Comparison of ENCODE assay signal across 8 mouse cellular contexts in the genomic region with DNA sequence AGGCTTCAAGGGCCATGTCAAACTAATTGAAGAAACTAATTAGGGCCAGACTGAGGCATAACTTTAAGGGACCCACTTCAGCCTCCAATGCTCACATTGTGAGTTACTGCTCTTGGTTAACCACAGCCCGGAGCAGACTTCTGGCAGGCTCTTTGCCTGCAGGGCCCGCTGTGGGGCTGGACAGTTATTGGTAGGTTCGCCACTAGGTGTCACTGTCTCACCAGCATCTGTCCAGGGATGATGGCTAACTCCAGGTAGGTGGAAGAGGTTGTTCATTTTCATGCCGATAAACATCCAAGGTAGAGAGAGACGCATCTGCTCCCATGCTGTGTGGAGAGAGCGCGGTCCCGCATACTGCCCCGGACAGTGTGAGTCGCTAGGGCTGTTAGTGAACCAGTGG.
A peak's percentile ranks its signal among the peaks of the same experiment; 100 is the strongest.
DNase-seq lines count a peak whose midpoint lies in the region; ATAC-seq lines count a peak whose summit lies in the region.

No protein-coding gene starts in this region.

- no peak overlapping the region for H3K27ac ChIP-seq in intestine, embryonic 15.5 days
- no peak overlapping the region for H3K27ac ChIP-seq in midbrain, embryonic 10.5 days (replicated peaks)

- H3K4me1 ChIP-seq in intestine, embryonic 15.5 days (replicated peaks), result no peaks in the 10 kb centered on the region
- peaks cover 13% of the 10 kb centered on the region for H3K4me1 ChIP-seq in midbrain, embryonic 10.5 days

- intact Hi-C loops in left cerebral cortex, postnatal 14 days (cut with DNase I), result loop anchor here (1.0 to 10.0 kb wide), 6 partner anchors 183 to 580 kb away; partner anchors contain the start of genes Ehd3 and Galnt14

- no peak overlapping the region for H3K4me3 ChIP-seq in intestine, embryonic 15.5 days (replicated peaks)
- H3K4me3 ChIP-seq in midbrain, embryonic 10.5 days, result no peak overlapping the region

- H3K9ac ChIP-seq in intestine, embryonic 15.5 days, result no peak overlapping the region

- no peaks in the 10 kb centered on the region for H3K36me3 ChIP-seq in intestine, embryonic 15.5 days
- no peaks in the 10 kb centered on the region for H3K36me3 ChIP-seq in midbrain, embryonic 10.5 days

- peak; percentile 70 to 72 for DNase-seq in adrenal gland, adult 18-20 months (ENCODE audit: low spot score in 2 of 2)
- peak; percentile 89 for DNase-seq in embryo, embryonic 10 days (ENCODE audit: low spot score)
- DNase-seq in gastrocnemius, postnatal 4 days (ENCODE audit: low spot score in 2 of 2), result peak; percentile 67 to 74
- peak; percentile 64 to 80 for DNase-seq in left cerebral cortex, postnatal 14 days (ENCODE audit: low spot score in 2 of 2)
- DNase-seq in midbrain, embryonic 10.5 days (ENCODE audit: low spot score), result peak; percentile 76
- peak; percentile 68 for DNase-seq in right cerebral cortex, postnatal 25 days
- peak; percentile 64 for DNase-seq in yolk sac, embryonic 10.5 days (ENCODE audit: low spot score)

- WGBS in intestine, embryonic 15.5 days, result 5% methylated on average over 10 of the region's 10 CpGs
- whole genome bisulfite sequencing in midbrain, embryonic 10.5 days, result 7% methylated on average over 10 of the region's 10 CpGs

- ATAC-seq in intestine, embryonic 15.5 days, result peak; percentile 71

- H3K9me3 ChIP-seq in intestine, embryonic 15.5 days, result no peaks in the 10 kb centered on the region
- H3K9me3 ChIP-seq in midbrain, embryonic 10.5 days (replicated peaks), result no peaks in the 10 kb centered on the region

- no peak overlapping the region for H3K4me2 ChIP-seq in intestine, embryonic 15.5 days (replicated peaks)

- H3K27me3 ChIP-seq in intestine, embryonic 15.5 days (replicated peaks), result peaks cover 19% of the 10 kb centered on the region
- H3K27me3 ChIP-seq in midbrain, embryonic 10.5 days (ENCODE audit: low read depth, poor library complexity, severe bottlenecking), result peaks cover 13% of the 10 kb centered on the region
